Mouse (Mus musculus) intestine, embryonic 14.5 days (tissue): Measurements from ENCODE around the gene Mrps27. TPM values are rescaled to one million over a fixed set of nuclear protein-coding genes. Genes with fewer than 3 reads are reported as not detected.
A peak's percentile ranks its signal among the peaks of the same experiment; 100 is the strongest.

ENCODE experiments used
- ATAC-seq: fragments of 200-750 bp; cut with Nextera tagmentation; replicated peaks from 2 replicates; pipeline ENCODE4 v1.8.0; 2017; ENCODE audit warnings: low read depth, moderate number of reproducible peaks, moderate TSS enrichment, moderate library complexity; ENCODE audit not compliant: low FRiP score, low TSS enrichment
- DNase-seq: peaks from one replicate; pipeline ENCODE4 v3.0.0-alpha.2; 2018; ENCODE audit warnings: low spot score
- H3K27ac ChIP-seq: fragments of 300-500 bp; sonication (generic); 2 replicates; pipeline ENCODE4 v1.5.1; 2014; ENCODE audit warnings: low read depth, mild to moderate bottlenecking, control low read depth
- H3K27me3 ChIP-seq: fragments of 300-500 bp; sonication (generic); replicated peaks from 2 replicates; pipeline ENCODE4 v1.6.1; 2014; ENCODE audit warnings: low read length, control low read depth; ENCODE audit not compliant: control insufficient read depth, insufficient read depth
- H3K36me3 ChIP-seq: fragments of 300-500 bp; sonication (generic); 2 replicates; pipeline ENCODE4 v1.6.1; 2014; ENCODE audit warnings: low read length, control low read depth; ENCODE audit not compliant: control insufficient read depth, insufficient read depth
- H3K4me1 ChIP-seq: fragments of 300-500 bp; sonication (generic); replicated peaks from 2 replicates; pipeline ENCODE4 v1.6.1; 2014; ENCODE audit warnings: low read length, control low read depth, mixed read lengths; ENCODE audit not compliant: control insufficient read depth, insufficient read depth
- H3K4me2 ChIP-seq: fragments of 300-500 bp; sonication (generic); 2 replicates; pipeline ENCODE4 v1.6.1; 2014; ENCODE audit warnings: low read length
- H3K4me3 ChIP-seq: fragments of 300-500 bp; sonication (generic); 2 replicates; pipeline ENCODE4 v1.5.1; 2014; ENCODE audit warnings: low read depth, low read length, control low read depth, mixed read lengths
- H3K9ac ChIP-seq: fragments of 300-500 bp; sonication (generic); 2 replicates; pipeline ENCODE4 v1.6.1; 2014; ENCODE audit warnings: mild to moderate bottlenecking, low read length
- H3K9me3 ChIP-seq: fragments of 300-500 bp; sonication (generic); 2 replicates; pipeline ENCODE4 v1.6.1; 2016; ENCODE audit warnings: low read length, control low read depth; ENCODE audit not compliant: control insufficient read depth
- WGBS: fragments of 180-500 bp; shearing (Covaris S2); extraction: QIAGEN DNeasy Blood & Tissue Kit; methylation state at CpG from one replicate; pipeline ENCODE4 v1.1.7; 2014; 5-methylcytosine and 5-hydroxymethylcytosine counted together
- polyA plus RNA-seq: library from polyadenylated mRNA; unstranded; fragments of >200 nt; fragmentation: Nextera tagmentation; extraction: Ambion mirVana; gene quantifications from 2 replicates; pipeline ENCODE4 v1.2.1, GENCODE M21; 2014

The Mrps27 gene
- 69.7 and 71.1 TPM in 2 replicates for polyA plus RNA-seq

DNA sequence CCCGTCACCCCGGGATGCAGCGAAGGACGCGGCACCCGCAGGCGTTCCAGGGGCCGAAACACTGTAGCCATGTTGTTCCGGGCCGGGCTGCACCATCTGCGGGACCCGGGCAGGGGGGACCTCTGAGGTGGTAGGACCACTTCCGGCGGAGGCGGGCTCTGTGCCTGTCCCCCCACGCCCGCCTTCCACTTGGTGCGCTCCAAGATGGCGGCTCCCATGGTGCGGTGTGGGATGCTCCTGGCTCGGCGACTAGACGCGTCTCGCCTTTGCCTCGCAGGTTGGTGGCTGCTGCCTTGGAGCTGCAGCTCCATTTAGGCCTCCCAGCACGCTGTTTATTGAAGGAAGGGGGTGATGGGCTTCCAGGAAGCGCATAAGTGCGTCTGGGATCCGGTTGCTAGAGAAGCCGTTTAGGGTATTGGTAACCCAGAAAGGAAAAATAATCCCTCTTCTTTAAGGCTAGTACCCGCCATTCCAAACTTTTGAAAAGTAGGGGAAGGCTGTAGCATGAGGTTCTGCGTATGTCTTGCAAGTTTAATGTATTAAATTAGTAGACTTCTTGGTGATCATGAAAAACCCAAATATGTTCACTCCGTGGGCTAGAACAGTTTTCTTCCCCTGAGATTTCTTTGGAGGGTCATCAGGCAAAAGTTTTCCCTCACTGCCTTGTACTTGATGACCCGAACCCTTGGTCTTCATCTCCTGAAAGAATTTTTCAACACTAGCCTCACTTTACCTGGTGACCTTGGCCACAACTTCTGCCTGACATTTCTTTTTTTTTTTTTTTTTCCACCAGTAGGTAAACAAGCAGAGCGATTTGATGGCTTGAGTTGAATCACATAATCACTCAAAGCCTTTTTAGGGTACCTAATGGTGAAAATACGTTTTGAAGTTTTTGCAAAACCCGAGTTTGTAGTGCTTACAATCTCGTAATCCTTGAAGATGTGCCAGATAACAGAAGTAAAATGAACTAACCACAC lies at the start of gene Mrps27, which contains the start of gene Ptcd2:
Gene Mrps27 (plus strand): TSS at position 188 of the 977 bp plus-strand sequence.
Gene Ptcd2 (minus strand): TSS at position 107 of the 977 bp plus-strand sequence.
- peak; percentile 99 for ATAC-seq
- peaks cover 12% of the 10 kb centered on the region; the same call in 1 of the 2 replicates for H3K4me1 ChIP-seq
- WGBS = 2% methylated on average over 39 of the region's 39 CpGs
- no peaks in the 10 kb centered on the region for H3K9me3 ChIP-seq
- H3K27me3 ChIP-seq = no peaks in the 10 kb centered on the region
- peaks cover 41% of the 10 kb centered on the region for H3K36me3 ChIP-seq
- H3K4me3 ChIP-seq = peak within 1 kb of the TSS; percentile 97
- H3K9ac ChIP-seq = peak within 1 kb of the TSS; percentile 84
- peak; percentile 98 for DNase-seq
- peak within 1 kb of the TSS; percentile 82 for H3K27ac ChIP-seq
- H3K4me2 ChIP-seq = peak within 1 kb of the TSS; percentile 81

DNA sequence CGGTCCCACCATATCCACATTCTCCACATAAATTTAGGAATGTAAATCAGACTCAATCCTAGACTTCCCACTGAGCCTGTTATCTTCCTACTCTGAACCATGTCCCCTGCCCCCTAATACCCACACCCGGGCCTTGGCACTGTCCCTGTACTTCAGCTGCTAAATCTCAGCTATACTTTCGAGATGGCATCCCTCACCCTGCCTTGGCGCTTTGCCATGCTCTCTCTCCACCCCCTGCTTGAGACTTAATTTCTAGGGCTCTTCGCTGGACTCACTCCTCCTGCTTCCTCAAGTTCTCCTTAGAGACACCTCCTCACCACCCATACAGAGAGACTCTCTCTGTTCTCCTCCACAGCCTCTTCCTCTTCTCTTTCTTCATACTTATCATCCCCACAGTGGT lies 44.7 kb upstream of the Mrps27 start:
- Histone ChIP-seq H3K27me3 (no peaks in the 10 kb centered on the region), H3K4me1 (peaks cover 4% of the 10 kb centered on the region; the same call in 1 of the 2 replicates), H3K4me2 (no peak overlapping the region), H3K36me3 (no peaks in the 10 kb centered on the region), H3K4me3 (no peak overlapping the region), H3K9ac (no peak overlapping the region), H3K9me3 (no peaks in the 10 kb centered on the region), H3K27ac (no peak overlapping the region)
- ATAC-seq (no peak), DNase-seq (no peak)
- 82% methylated on average over 5 of the region's 5 CpGs for WGBS

DNA sequence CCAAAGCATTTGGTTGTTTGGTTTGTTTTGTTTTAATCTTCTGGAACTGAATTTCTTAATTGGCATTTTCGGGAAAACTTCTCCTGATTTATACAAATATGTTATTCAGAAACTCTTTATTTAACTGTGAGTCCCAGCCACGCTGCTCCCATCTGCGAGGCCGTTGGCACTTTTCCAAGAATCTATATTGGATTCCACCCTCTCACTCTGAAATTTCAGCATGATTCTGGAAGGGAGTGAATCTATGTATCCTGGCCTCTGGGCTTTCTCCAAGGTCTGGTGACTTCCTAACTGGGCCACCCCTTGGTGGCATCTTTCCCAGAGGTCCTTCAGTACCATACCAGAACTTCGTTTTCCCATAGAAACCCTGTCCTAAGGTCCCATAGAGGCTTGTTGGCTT lies 40.7 kb upstream of the Mrps27 start:
- no peaks in the 10 kb centered on the region for H3K36me3 ChIP-seq
- no peak overlapping the region for H3K4me2 ChIP-seq
- peaks cover 4% of the 10 kb centered on the region for H3K4me1 ChIP-seq
- no peak overlapping the region for H3K27ac ChIP-seq
- no peaks in the 10 kb centered on the region for H3K27me3 ChIP-seq
- no peaks in the 10 kb centered on the region for H3K9me3 ChIP-seq
- 44% methylated on average over 5 of the region's 5 CpGs for WGBS
- H3K4me3 ChIP-seq = no peak overlapping the region
- no peak for ATAC-seq
- no peak overlapping the region for H3K9ac ChIP-seq
- DNase-seq = no peak

DNA sequence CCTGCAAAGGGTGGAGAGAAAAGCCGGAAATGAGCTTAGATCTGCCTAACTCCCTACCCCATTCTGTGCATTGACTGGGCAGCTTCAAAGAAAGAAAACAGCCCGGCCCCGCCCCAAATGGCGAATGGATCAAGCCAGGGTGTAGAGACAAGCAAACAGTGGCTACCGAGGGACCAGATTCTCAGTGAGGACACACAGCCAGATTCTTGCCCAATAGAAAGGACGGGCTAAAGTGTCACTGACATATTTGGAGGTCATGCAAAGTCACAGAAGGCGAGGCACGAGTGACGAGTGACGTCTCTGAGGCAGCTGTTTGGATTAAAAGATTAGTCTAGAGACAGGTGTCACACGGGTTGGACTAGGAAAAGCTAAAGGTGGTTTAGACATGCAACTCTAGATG lies 40.2 kb upstream of the Mrps27 start:
- DNase-seq = no peak
- no peak for ATAC-seq
- 73% methylated on average over 11 of the region's 11 CpGs for WGBS

DNA sequence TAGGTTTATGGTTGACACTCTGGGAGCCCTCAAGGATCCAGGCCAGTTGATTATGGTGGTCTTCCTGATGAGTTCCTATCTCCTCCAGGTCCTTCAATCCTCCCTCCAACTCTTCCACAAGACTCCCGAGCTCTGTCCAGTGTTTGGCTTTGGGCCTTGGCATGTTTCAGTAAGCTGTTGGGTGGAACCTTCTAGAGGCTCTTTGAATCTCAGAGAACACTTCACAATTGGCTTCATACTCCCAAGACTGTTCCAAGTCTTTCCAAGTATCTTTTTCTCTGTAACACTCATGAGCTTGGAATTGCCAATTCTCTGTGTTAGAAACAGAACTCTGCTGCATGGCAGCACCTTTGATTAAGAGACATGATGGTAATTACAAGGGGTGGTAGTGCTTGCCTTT lies 39.4 kb upstream of the Mrps27 start:
- Histone ChIP-seq H3K27ac (no peak overlapping the region), H3K9ac (no peak overlapping the region), H3K36me3 (no peaks in the 10 kb centered on the region), H3K9me3 (no peaks in the 10 kb centered on the region), H3K4me3 (no peak overlapping the region), H3K4me2 (no peak overlapping the region), H3K27me3 (no peaks in the 10 kb centered on the region), H3K4me1 (peaks cover 4% of the 10 kb centered on the region)
- WGBS = 65% methylated on average over 1 of the region's 1 CpGs
- DNase-seq (no peak), ATAC-seq (no peak)

More for the DNA sequence above, 40.2 kb upstream of the Mrps27 start:
- Histone ChIP-seq H3K4me1 (peaks cover 4% of the 10 kb centered on the region), H3K27me3 (no peaks in the 10 kb centered on the region), H3K4me3 (no peak overlapping the region), H3K9ac (no peak overlapping the region), H3K36me3 (no peaks in the 10 kb centered on the region), H3K4me2 (no peak overlapping the region), H3K27ac (no peak overlapping the region), H3K9me3 (no peaks in the 10 kb centered on the region)

DNA sequence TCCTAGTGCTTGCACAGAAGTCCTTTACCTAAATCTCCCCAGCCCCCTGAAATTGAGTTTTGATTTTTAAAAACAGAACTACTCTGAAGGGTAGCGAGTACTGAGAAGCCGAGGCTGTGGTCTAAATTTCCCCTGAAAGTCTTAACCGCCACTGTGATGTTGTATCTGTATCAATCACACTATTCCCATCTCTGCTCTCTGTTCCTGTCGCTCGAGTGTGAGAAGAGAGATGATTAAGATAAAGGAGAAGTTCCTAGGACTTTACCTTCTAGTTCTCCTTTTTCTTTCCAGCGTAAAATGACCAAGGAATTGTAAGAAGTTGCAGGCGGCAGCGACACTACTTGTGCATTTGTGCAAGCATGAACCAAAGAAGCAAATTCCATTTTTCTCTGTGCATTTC lies 38.4 kb upstream of the Mrps27 start:
- H3K9ac ChIP-seq = no peak overlapping the region
- WGBS = 84% methylated on average over 8 of the region's 8 CpGs
- no peaks in the 10 kb centered on the region for H3K36me3 ChIP-seq
- no peaks in the 10 kb centered on the region for H3K9me3 ChIP-seq
- no peak overlapping the region for H3K27ac ChIP-seq
- H3K4me3 ChIP-seq = no peak overlapping the region
- H3K4me2 ChIP-seq = no peak overlapping the region
- ATAC-seq (no peak), DNase-seq (no peak)
- no peaks in the 10 kb centered on the region for H3K27me3 ChIP-seq
- peaks cover 4% of the 10 kb centered on the region for H3K4me1 ChIP-seq

DNA sequence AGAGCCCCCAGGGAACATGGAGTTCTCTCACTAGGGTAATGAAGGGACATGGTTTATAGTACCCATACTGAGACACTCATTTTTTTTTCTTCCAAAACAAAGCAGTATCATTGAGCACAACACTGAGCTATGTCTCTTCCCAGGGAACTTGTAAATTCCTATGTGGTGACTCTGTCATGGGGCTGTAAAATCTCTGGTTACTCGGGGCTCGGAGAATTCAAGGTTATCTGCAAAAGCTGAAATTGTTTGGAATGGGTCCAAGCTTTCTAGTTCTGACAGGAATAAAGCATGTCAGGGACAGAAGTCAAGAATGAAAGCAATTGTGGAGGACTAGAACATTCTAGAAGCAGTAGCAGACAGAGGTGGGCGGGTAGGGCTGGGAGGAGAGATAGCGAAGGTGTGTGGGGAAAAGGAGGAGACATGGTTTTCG lies 36.6 kb upstream of the Mrps27 start:
- ATAC-seq = no peak
- Histone ChIP-seq H3K4me2 (no peak overlapping the region), H3K4me1 (peaks cover 4% of the 10 kb centered on the region), H3K27ac (peak overlapping the region; percentile 27; the same call in 1 of the 2 replicates), H3K36me3 (no peaks in the 10 kb centered on the region), H3K27me3 (no peaks in the 10 kb centered on the region), H3K4me3 (no peak overlapping the region), H3K9ac (no peak overlapping the region), H3K9me3 (no peaks in the 10 kb centered on the region)
- DNase-seq = no peak
- 50% methylated on average over 5 of the region's 5 CpGs for WGBS

DNA sequence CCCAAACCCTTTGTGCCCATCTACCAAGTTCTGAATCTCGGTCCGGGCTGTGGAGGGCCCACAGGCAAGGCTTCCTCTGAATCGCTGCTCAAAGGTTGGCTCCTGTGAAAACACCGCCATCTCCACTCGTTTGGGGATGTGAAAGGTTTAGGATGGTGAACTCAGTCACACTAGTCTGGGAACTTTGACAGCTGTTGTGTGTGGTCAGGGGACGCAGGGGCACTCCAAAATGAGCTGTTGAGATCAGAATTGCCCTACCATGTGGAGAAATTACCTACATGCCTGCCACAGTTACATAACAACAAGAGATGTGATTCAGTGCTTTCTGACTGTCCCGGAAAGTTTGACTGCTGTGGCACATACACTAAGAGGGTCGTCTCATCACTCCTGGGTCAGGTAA lies 36.2 kb upstream of the Mrps27 start:
- WGBS = 88% methylated on average over 8 of the region's 8 CpGs
- H3K4me1 ChIP-seq = peaks cover 4% of the 10 kb centered on the region
- H3K27me3 ChIP-seq = no peaks in the 10 kb centered on the region
- no peaks in the 10 kb centered on the region for H3K9me3 ChIP-seq
- no peak overlapping the region for H3K27ac ChIP-seq
- H3K36me3 ChIP-seq = no peaks in the 10 kb centered on the region
- ATAC-seq (no peak), DNase-seq (no peak)
- H3K4me3 ChIP-seq = no peak overlapping the region
- H3K4me2 ChIP-seq = no peak overlapping the region
- no peak overlapping the region for H3K9ac ChIP-seq
